Mouse (Mus musculus): ENCODE data around the gene B4galt1.

- TF ChIP-seq CTCF (IDR thresholded peaks at IDR 0.05; ENCODE audit: low read depth, low read length) (no peak), GATA1 (IDR thresholded peaks at IDR 0.05; ENCODE audit: borderline replicate concordance, low read length) (no peak)
Observed at GRCm38 (mm10) chr4:40795761-40796160, 58.0 kb downstream of the B4galt1 start.

Data from G1E (cell line).